Mouse (Mus musculus): ENCODE data around the gene Fbxo22. TPM values are rescaled to one million over a fixed set of nuclear protein-coding genes. Genes with fewer than 3 reads are reported as not detected.

The Fbxo22 gene
- polyA plus RNA-seq, 1 experiment, result 22.1 TPM

DNA sequence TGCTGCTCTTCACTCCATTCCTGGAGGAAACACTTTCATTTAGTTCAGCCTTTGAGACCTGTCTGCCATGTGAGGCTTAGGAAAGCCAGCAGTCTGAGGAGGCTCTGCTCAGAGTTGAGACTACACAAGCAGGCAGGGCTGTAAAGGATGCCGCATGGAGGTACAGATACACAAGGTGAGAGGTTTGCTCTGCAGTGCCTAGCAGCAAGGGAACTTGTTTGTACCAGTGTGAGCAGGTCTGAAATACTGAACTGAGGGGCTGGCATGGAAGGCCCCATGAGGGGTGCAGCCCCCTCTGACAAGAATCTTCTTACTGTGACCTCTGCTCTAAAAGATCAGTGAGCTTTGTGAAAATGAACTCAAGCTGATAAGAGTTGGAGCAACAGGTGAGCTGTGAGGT lies 4.7 kb downstream of the Fbxo22 start:
- TF ChIP-seq USF1 (IDR thresholded peaks at IDR 0.05; ENCODE audit: low read depth), result no peak

DNA sequence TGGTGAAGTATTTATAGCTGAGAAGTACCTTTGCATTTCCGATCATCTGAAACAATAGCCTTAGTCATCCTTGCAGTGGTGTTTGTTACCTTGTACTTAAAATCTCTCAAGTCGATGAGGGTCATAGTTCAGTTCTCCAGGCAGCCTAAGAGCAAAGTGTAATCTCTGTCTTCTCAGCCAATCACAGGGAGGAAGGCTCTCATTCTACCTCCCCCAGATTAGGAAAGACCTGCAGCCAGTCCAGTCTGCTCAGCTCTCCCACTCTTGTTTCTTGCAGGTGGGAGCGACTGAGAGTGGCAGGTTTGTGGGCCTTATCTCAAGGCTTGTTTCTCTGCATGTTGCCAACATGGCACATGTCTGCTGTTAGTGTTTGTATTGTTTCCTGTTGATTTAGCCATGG lies 6.3 kb downstream of the Fbxo22 start:
- Histone ChIP-seq H3K36me3 (ENCODE audit: control insufficient read depth, insufficient read depth) (peaks cover 35% of the 10 kb centered on the region), H3ac (ENCODE audit: control insufficient read depth, insufficient read length) (no peak overlapping the region), H3K4me2 (ENCODE audit: low read depth) (no peak overlapping the region), H3K79me2 (ENCODE audit: control insufficient read depth, insufficient read depth) (peaks cover 11% of the 10 kb centered on the region), H3K4me3 (no peak overlapping the region), H3K27me3 (ENCODE audit: control insufficient read depth, insufficient read depth, insufficient read length) (no peaks in the 10 kb centered on the region)
- TF ChIP-seq TCF3 (IDR thresholded peaks at IDR 0.05; ENCODE audit: insufficient read length, low read depth) (no peak), E2F4 (IDR thresholded peaks at IDR 0.05; ENCODE audit: insufficient read depth) (no peak), SRF (IDR thresholded peaks at IDR 0.05; ENCODE audit: control insufficient read depth, insufficient read length, low read depth) (no peak), CEBPB (IDR thresholded peaks at IDR 0.05; ENCODE audit: insufficient read depth, poor library complexity, severe bottlenecking) (no peak), POLR2A (IDR thresholded peaks at IDR 0.05; ENCODE audit: insufficient read length, low read depth) (no peak), POLR2AphosphoS2 (IDR thresholded peaks at IDR 0.05; ENCODE audit: insufficient read length, low read depth) (no peak), MYOD1 (IDR thresholded peaks at IDR 0.05; ENCODE audit: control insufficient read depth in 1 of 3, insufficient read length in 2 of 3, low read depth in 2 of 3) (no peak), USF1 (IDR thresholded peaks at IDR 0.05; ENCODE audit: low read depth) (no peak), TCF12 (IDR thresholded peaks at IDR 0.05; ENCODE audit: insufficient read depth, poor library complexity, severe bottlenecking) (no peak), MYOG (IDR thresholded peaks at IDR 0.05; ENCODE audit: control insufficient read depth in 1 of 3, insufficient read depth in 1 of 3, insufficient read length in 2 of 3, low read depth in 2 of 3) (no peak), MAX (IDR thresholded peaks at IDR 0.05; ENCODE audit: low read depth) (no peak), REST (IDR thresholded peaks at IDR 0.05; ENCODE audit: insufficient read depth, insufficient read length) (no peak)

More for the DNA sequence above, 4.7 kb downstream of the Fbxo22 start:
- Histone ChIP-seq H3K27me3 (ENCODE audit: control insufficient read depth, insufficient read depth, insufficient read length) (no peaks in the 10 kb centered on the region), H3K79me2 (ENCODE audit: control insufficient read depth, insufficient read depth) (peaks cover 22% of the 10 kb centered on the region), H3ac (ENCODE audit: control insufficient read depth, insufficient read length) (no peak overlapping the region), H3K4me3 (no peak overlapping the region), H3K36me3 (ENCODE audit: control insufficient read depth, insufficient read depth) (peaks cover 25% of the 10 kb centered on the region), H3K4me2 (ENCODE audit: low read depth) (no peak overlapping the region)

DNA sequence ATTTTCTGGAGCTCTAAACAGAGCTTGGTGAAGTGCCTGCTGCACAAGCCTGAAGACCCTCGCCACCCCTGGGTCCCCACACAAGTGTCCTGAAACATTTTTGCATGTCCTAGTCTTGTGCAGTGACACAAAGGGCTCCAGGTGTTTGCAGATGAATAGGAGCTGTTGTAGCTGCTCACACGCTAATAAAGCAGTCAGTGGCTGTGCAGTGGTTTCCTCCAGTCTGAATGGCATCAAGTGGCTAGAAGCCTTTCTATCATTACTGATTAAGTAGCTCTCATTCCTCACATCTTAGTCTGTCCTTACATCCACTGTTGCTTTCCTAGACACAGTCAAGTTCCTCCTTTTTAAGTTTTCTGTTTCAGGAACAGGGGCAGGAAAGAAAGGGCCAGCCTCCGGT lies 6.9 kb downstream of the Fbxo22 start:
- Histone ChIP-seq H3ac (ENCODE audit: control insufficient read depth, insufficient read length) (no peak overlapping the region), H3K4me2 (ENCODE audit: low read depth) (no peak overlapping the region), H3K4me3 (no peak overlapping the region), H3K27me3 (ENCODE audit: control insufficient read depth, insufficient read depth, insufficient read length) (no peaks in the 10 kb centered on the region), H3K79me2 (ENCODE audit: control insufficient read depth, insufficient read depth) (peaks cover 7% of the 10 kb centered on the region), H3K36me3 (ENCODE audit: control insufficient read depth, insufficient read depth) (peaks cover 38% of the 10 kb centered on the region)
- TF ChIP-seq REST (IDR thresholded peaks at IDR 0.05; ENCODE audit: insufficient read depth, insufficient read length), result no peak
- TF ChIP-seq POLR2AphosphoS2 (IDR thresholded peaks at IDR 0.05; ENCODE audit: insufficient read length, low read depth), result no peak
- no peak for TF ChIP-seq MYOG (IDR thresholded peaks at IDR 0.05; ENCODE audit: control insufficient read depth in 1 of 3, insufficient read depth in 1 of 3, insufficient read length in 2 of 3, low read depth in 2 of 3)
- no peak for TF ChIP-seq MYOD1 (IDR thresholded peaks at IDR 0.05; ENCODE audit: control insufficient read depth in 1 of 3, insufficient read length in 2 of 3, low read depth in 2 of 3)
- no peak for TF ChIP-seq E2F4 (IDR thresholded peaks at IDR 0.05; ENCODE audit: insufficient read depth)
- no peak for TF ChIP-seq POLR2A (IDR thresholded peaks at IDR 0.05; ENCODE audit: insufficient read length, low read depth)
- no peak for TF ChIP-seq MAX (IDR thresholded peaks at IDR 0.05; ENCODE audit: low read depth)
- TF ChIP-seq TCF3 (IDR thresholded peaks at IDR 0.05; ENCODE audit: insufficient read length, low read depth), result no peak
- no peak for TF ChIP-seq USF1 (IDR thresholded peaks at IDR 0.05; ENCODE audit: low read depth)
- no peak for TF ChIP-seq SRF (IDR thresholded peaks at IDR 0.05; ENCODE audit: control insufficient read depth, insufficient read length, low read depth)
- TF ChIP-seq TCF12 (IDR thresholded peaks at IDR 0.05; ENCODE audit: insufficient read depth, poor library complexity, severe bottlenecking), result no peak
- no peak for TF ChIP-seq CEBPB (IDR thresholded peaks at IDR 0.05; ENCODE audit: insufficient read depth, poor library complexity, severe bottlenecking)

DNA sequence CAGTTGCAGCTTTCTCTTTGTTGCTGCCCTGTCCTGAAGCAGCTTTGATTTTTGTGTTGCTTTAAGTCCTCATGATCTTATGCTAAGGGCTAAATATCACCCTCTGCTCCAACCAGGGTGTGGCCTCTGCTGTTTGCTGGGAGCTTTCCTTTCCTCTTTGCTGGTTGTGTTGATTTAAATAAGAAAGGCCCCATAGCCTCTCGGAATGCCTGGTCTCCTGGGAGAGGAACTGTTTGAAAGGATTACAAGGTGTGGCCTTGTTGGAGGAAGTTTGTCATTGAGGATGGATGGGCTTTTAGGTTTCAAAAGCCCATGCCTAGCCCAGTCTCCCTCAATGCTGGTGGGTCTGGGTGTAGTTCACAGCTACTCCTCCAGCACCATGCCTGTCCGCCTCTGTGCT lies 7.4 kb downstream of the Fbxo22 start:
- TF ChIP-seq MYOG (IDR thresholded peaks at IDR 0.05; ENCODE audit: control insufficient read depth in 1 of 3, insufficient read depth in 1 of 3, insufficient read length in 2 of 3, low read depth in 2 of 3) (no peak), POLR2A (IDR thresholded peaks at IDR 0.05; ENCODE audit: insufficient read length, low read depth) (no peak), CEBPB (IDR thresholded peaks at IDR 0.05; ENCODE audit: insufficient read depth, poor library complexity, severe bottlenecking) (no peak), TCF12 (IDR thresholded peaks at IDR 0.05; ENCODE audit: insufficient read depth, poor library complexity, severe bottlenecking) (no peak), E2F4 (IDR thresholded peaks at IDR 0.05; ENCODE audit: insufficient read depth) (no peak), POLR2AphosphoS2 (IDR thresholded peaks at IDR 0.05; ENCODE audit: insufficient read length, low read depth) (no peak), TCF3 (IDR thresholded peaks at IDR 0.05; ENCODE audit: insufficient read length, low read depth) (no peak), REST (IDR thresholded peaks at IDR 0.05; ENCODE audit: insufficient read depth, insufficient read length) (no peak), MAX (IDR thresholded peaks at IDR 0.05; ENCODE audit: low read depth) (no peak), SRF (IDR thresholded peaks at IDR 0.05; ENCODE audit: control insufficient read depth, insufficient read length, low read depth) (no peak), USF1 (IDR thresholded peaks at IDR 0.05; ENCODE audit: low read depth) (no peak), MYOD1 (IDR thresholded peaks at IDR 0.05; ENCODE audit: control insufficient read depth in 1 of 3, insufficient read length in 2 of 3, low read depth in 2 of 3) (no peak)
- H3K36me3 ChIP-seq (ENCODE audit: control insufficient read depth, insufficient read depth), result peaks cover 43% of the 10 kb centered on the region
- no peak overlapping the region for H3K4me3 ChIP-seq
- H3K79me2 ChIP-seq (ENCODE audit: control insufficient read depth, insufficient read depth), result peaks cover 4% of the 10 kb centered on the region
- H3K27me3 ChIP-seq (ENCODE audit: control insufficient read depth, insufficient read depth, insufficient read length), result no peaks in the 10 kb centered on the region
- no peak overlapping the region for H3ac ChIP-seq (ENCODE audit: control insufficient read depth, insufficient read length)
- H3K4me2 ChIP-seq (ENCODE audit: low read depth), result no peak overlapping the region

DNA sequence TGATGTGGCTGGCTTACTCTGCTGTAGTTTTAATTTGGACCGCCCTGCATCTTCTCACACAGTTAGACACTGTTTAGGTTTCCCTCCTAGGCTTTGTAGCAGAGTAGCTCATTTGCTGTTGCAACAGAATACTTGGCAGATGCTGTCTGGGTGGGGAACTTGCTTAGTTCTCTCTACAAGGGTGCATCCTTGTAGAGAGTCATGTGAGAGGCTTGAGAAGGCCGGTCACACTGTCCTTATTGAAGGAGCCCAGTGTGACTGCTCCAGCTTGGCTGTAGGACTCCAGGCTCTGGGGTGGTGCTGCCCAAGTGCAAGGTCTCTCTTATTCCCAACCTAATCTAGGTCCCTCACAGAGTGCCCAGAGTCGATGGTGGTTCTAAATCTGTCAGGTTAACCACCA lies 8.7 kb downstream of the Fbxo22 start:
- no peaks in the 10 kb centered on the region for H3K79me2 ChIP-seq (ENCODE audit: control insufficient read depth, insufficient read depth)
- H3K4me2 ChIP-seq (ENCODE audit: low read depth), result no peak overlapping the region
- peaks cover 49% of the 10 kb centered on the region for H3K36me3 ChIP-seq (ENCODE audit: control insufficient read depth, insufficient read depth)
- TF ChIP-seq CEBPB (IDR thresholded peaks at IDR 0.05; ENCODE audit: insufficient read depth, poor library complexity, severe bottlenecking) (no peak), MYOG (IDR thresholded peaks at IDR 0.05; ENCODE audit: control insufficient read depth in 1 of 3, insufficient read depth in 1 of 3, insufficient read length in 2 of 3, low read depth in 2 of 3) (no peak), TCF3 (IDR thresholded peaks at IDR 0.05; ENCODE audit: insufficient read length, low read depth) (no peak), MAX (IDR thresholded peaks at IDR 0.05; ENCODE audit: low read depth) (no peak), USF1 (IDR thresholded peaks at IDR 0.05; ENCODE audit: low read depth) (no peak)
- no peaks in the 10 kb centered on the region for H3K27me3 ChIP-seq (ENCODE audit: control insufficient read depth, insufficient read depth, insufficient read length)
- H3ac ChIP-seq (ENCODE audit: control insufficient read depth, insufficient read length), result no peak overlapping the region
- no peak overlapping the region for H3K4me3 ChIP-seq

Data from myocyte (in vitro differentiated cells).